Mouse (Mus musculus) hindbrain, embryonic 16.5 days (tissue): ENCODE data around the gene Atp1a2. TPM values are rescaled to one million over a fixed set of nuclear protein-coding genes. Genes with fewer than 3 reads are reported as not detected.
A peak's percentile ranks its signal among the peaks of the same experiment; 100 is the strongest.

Experiments used
- ATAC-seq: fragments of 200-750 bp; cut with Nextera tagmentation; 2 replicates; pipeline ENCODE4 v1.8.0; 2017; ENCODE audit warnings: moderate TSS enrichment, moderate library complexity
- H3K27ac ChIP-seq: fragments of 300-500 bp; sonication (generic); 2 replicates; pipeline ENCODE4 v1.5.1; 2014; ENCODE audit warnings: low read depth, mild to moderate bottlenecking, control low read depth, low read length, moderate library complexity
- H3K27me3 ChIP-seq: fragments of 300-500 bp; sonication (generic); replicated peaks from 2 replicates; pipeline ENCODE4 v1.6.1; 2014; ENCODE audit warnings: low read length; ENCODE audit not compliant: control insufficient read depth, insufficient read depth
- H3K36me3 ChIP-seq: fragments of 300-500 bp; sonication (generic); 2 replicates; pipeline ENCODE4 v1.6.1; 2014; ENCODE audit warnings: mild to moderate bottlenecking, low read length, moderate library complexity, mixed read lengths; ENCODE audit not compliant: control insufficient read depth, insufficient read depth
- H3K4me1 ChIP-seq: fragments of 300-500 bp; sonication (generic); 2 replicates; pipeline ENCODE4 v1.6.1; 2014; ENCODE audit warnings: low read depth, low read length; ENCODE audit not compliant: control insufficient read depth, insufficient read depth
- H3K4me2 ChIP-seq: fragments of 300-500 bp; sonication (generic); 2 replicates; pipeline ENCODE4 v1.6.1; 2014; ENCODE audit warnings: mild to moderate bottlenecking, low read length, control low read depth, moderate library complexity
- H3K4me3 ChIP-seq: fragments of 300-500 bp; sonication (generic); 2 replicates; pipeline ENCODE4 v1.5.1; 2014; ENCODE audit warnings: mild to moderate bottlenecking, low read length, control low read depth, moderate library complexity
- H3K9ac ChIP-seq: fragments of 300-500 bp; sonication (generic); 2 replicates; pipeline ENCODE4 v1.6.1; 2014; ENCODE audit warnings: low read depth, mild to moderate bottlenecking, control low read depth, low read length, moderate library complexity
- H3K9me3 ChIP-seq: fragments of 300-500 bp; sonication (generic); 2 replicates; pipeline ENCODE4 v1.6.1; 2014; ENCODE audit warnings: mild to moderate bottlenecking, low read length, moderate library complexity; ENCODE audit not compliant: control insufficient read depth
- WGBS: fragments of 180-500 bp; shearing (Covaris S2); extraction: QIAGEN DNeasy Blood & Tissue Kit; methylation state at CpG from one replicate; pipeline ENCODE4 v1.1.7; 2014; 5-methylcytosine and 5-hydroxymethylcytosine counted together
- polyA plus RNA-seq: library from polyadenylated mRNA; unstranded; fragments of >200 nt; fragmentation: Nextera tagmentation; extraction: Ambion mirVana; gene quantifications from 2 replicates; pipeline ENCODE4 v1.2.1, GENCODE M21; 2015

Gene Atp1a2
- polyA plus RNA-seq, 1 experiment from 2014 or later: 102 TPM

- ATAC-seq: no peak
- Histone ChIP-seq H3K9ac (no peak overlapping the region), H3K27ac (no peak overlapping the region), H3K4me2 (no peak overlapping the region), H3K4me3 (no peak overlapping the region), H3K4me1 (0 out of 2 replicates have a peak, but pooled peaks cover 2% of the 10 kb centered on the region), H3K36me3 (no peaks in the 10 kb centered on the region), H3K9me3 (no peaks in the 10 kb centered on the region), H3K27me3 (no peaks in the 10 kb centered on the region)
- WGBS: 72% methylated on average over 5 of the region's 5 CpGs
Measured at GRCm38 (mm10) chr1:172274547-172274946, 23.3 kb downstream of the Atp1a2 start.

GRCm38 (mm10) chr1:172274116-172274515 is 23.7 kb downstream of the Atp1a2 start:
- no peak for ATAC-seq
- H3K27ac ChIP-seq: no peak overlapping the region
- H3K9me3 ChIP-seq: no peaks in the 10 kb centered on the region
- no peaks in the 10 kb centered on the region for H3K27me3 ChIP-seq
- H3K36me3 ChIP-seq: no peaks in the 10 kb centered on the region
- 0 out of 2 replicates have a peak, but pooled peaks cover 2% of the 10 kb centered on the region for H3K4me1 ChIP-seq
- H3K4me2 ChIP-seq: no peak overlapping the region
- WGBS: 74% methylated on average over 5 of the region's 5 CpGs
- H3K4me3 ChIP-seq: no peak overlapping the region
- no peak overlapping the region for H3K9ac ChIP-seq

GRCm38 (mm10) chr1:172273386-172273785 is 24.5 kb downstream of the Atp1a2 start:
- 0 out of 2 replicates have a peak, but pooled peaks cover 2% of the 10 kb centered on the region for H3K4me1 ChIP-seq
- no peak overlapping the region for H3K27ac ChIP-seq
- H3K9ac ChIP-seq: no peak overlapping the region
- no peaks in the 10 kb centered on the region for H3K9me3 ChIP-seq
- no peak for ATAC-seq
- H3K36me3 ChIP-seq: no peaks in the 10 kb centered on the region
- 90% methylated on average over 6 of the region's 6 CpGs for WGBS
- H3K4me3 ChIP-seq: no peak overlapping the region
- H3K4me2 ChIP-seq: no peak overlapping the region
- H3K27me3 ChIP-seq: no peaks in the 10 kb centered on the region

- Histone ChIP-seq H3K9me3 (no peaks in the 10 kb centered on the region), H3K27me3 (no peaks in the 10 kb centered on the region), H3K27ac (no peak overlapping the region; the same call in 1 of the 2 replicates), H3K4me1 (0 out of 2 replicates have a peak, but pooled peaks cover 2% of the 10 kb centered on the region), H3K4me2 (no peak overlapping the region; the same call in 1 of the 2 replicates), H3K9ac (no peak overlapping the region), H3K4me3 (no peak overlapping the region), H3K36me3 (no peaks in the 10 kb centered on the region)
- WGBS: 39% methylated on average over 10 of the region's 10 CpGs
- ATAC-seq: peak; percentile 90
Measured at GRCm38 (mm10) chr1:172271765-172272164, 26.1 kb downstream of the Atp1a2 start.

- H3K4me1 ChIP-seq: 0 out of 2 replicates have a peak, but pooled peaks cover 2% of the 10 kb centered on the region
- WGBS: 61% methylated on average over 3 of the region's 3 CpGs
- peak; percentile 25; the same call in 1 of the 2 replicates for ATAC-seq
- H3K9ac ChIP-seq: no peak overlapping the region
- H3K4me3 ChIP-seq: no peak overlapping the region
- H3K27ac ChIP-seq: no peak overlapping the region; the same call in 1 of the 2 replicates
- no peaks in the 10 kb centered on the region for H3K9me3 ChIP-seq
- H3K27me3 ChIP-seq: no peaks in the 10 kb centered on the region
- H3K36me3 ChIP-seq: no peaks in the 10 kb centered on the region
- H3K4me2 ChIP-seq: no peak overlapping the region
Measured at GRCm38 (mm10) chr1:172271208-172271607, 26.7 kb downstream of the Atp1a2 start.

GRCm38 (mm10) chr1:172261477-172262078 is 36.3 kb downstream of the Atp1a2 start, which contains the start of gene Igsf8:
Igsf8 (plus strand) TSS chr1:172261641.
- H3K9me3 ChIP-seq: no peaks in the 10 kb centered on the region
- peaks cover 4% of the 10 kb centered on the region for H3K4me1 ChIP-seq
- peak within 1 kb of the TSS; percentile 64 for H3K27ac ChIP-seq
- ATAC-seq: no peak
- 20% methylated on average over 8 of the region's 8 CpGs for WGBS
- H3K36me3 ChIP-seq: no peaks in the 10 kb centered on the region
- H3K4me3 ChIP-seq: no peak within 1 kb of the TSS
- H3K27me3 ChIP-seq: no peaks in the 10 kb centered on the region
- no peak within 1 kb of the TSS for H3K4me2 ChIP-seq
- H3K9ac ChIP-seq: peak within 1 kb of the TSS; percentile 22; the same call in 1 of the 2 replicates

- Histone ChIP-seq H3K4me3 (no peak within 1 kb of the TSS), H3K4me1 (peaks cover 4% of the 10 kb centered on the region), H3K27me3 (no peaks in the 10 kb centered on the region), H3K9me3 (no peaks in the 10 kb centered on the region), H3K4me2 (no peak within 1 kb of the TSS), H3K36me3 (no peaks in the 10 kb centered on the region), H3K27ac (no peak within 1 kb of the TSS), H3K9ac (no peak within 1 kb of the TSS)
- 92% methylated on average over 6 of the region's 6 CpGs for WGBS
- no peak for ATAC-seq
Measured at GRCm38 (mm10) chr1:172258314-172258713, 39.5 kb downstream of the Atp1a2 start, which contains the start of gene Atp1a4. Atp1a4 (minus strand) TSS chr1:172258414.

- peaks cover 2% of the 10 kb centered on the region; the same call in 1 of the 2 replicates for H3K4me1 ChIP-seq
- no peak overlapping the region for H3K4me3 ChIP-seq
- peak; percentile 56 for ATAC-seq
- no peak overlapping the region for H3K9ac ChIP-seq
- H3K4me2 ChIP-seq: no peak overlapping the region
- no peaks in the 10 kb centered on the region for H3K9me3 ChIP-seq
- H3K36me3 ChIP-seq: no peaks in the 10 kb centered on the region
- H3K27me3 ChIP-seq: peaks cover 3% of the 10 kb centered on the region; the same call in 1 of the 2 replicates
- no peak overlapping the region for H3K27ac ChIP-seq
- 57% methylated on average over 2 of the region's 2 CpGs for WGBS
Measured at GRCm38 (mm10) chr1:172247679-172248078, 50.2 kb downstream of the Atp1a2 start.

GRCm38 (mm10) chr1:172247216-172247615 is 50.6 kb downstream of the Atp1a2 start:
- no peak overlapping the region for H3K27ac ChIP-seq
- WGBS: 57% methylated on average over 4 of the region's 4 CpGs
- peak; percentile 5; the same call in 1 of the 2 replicates for ATAC-seq
- no peak overlapping the region for H3K4me3 ChIP-seq
- peaks cover 2% of the 10 kb centered on the region; the same call in 1 of the 2 replicates for H3K4me1 ChIP-seq
- peaks cover 3% of the 10 kb centered on the region; the same call in 1 of the 2 replicates for H3K27me3 ChIP-seq
- H3K36me3 ChIP-seq: no peaks in the 10 kb centered on the region
- H3K9me3 ChIP-seq: no peaks in the 10 kb centered on the region
- H3K4me2 ChIP-seq: no peak overlapping the region
- no peak overlapping the region for H3K9ac ChIP-seq
